Mouse (Mus musculus) embryonic facial prominence, embryonic 14.5 days (tissue): ENCODE data around the gene Gfer. TPM values are rescaled to one million over a fixed set of nuclear protein-coding genes. Genes with fewer than 3 reads are reported as not detected.

Source experiments
- ATAC-seq: fragments of 200-750 bp; cut with Nextera tagmentation; 2 replicates; pipeline ENCODE4 v1.8.0; 2017; ENCODE audit warnings: low read depth, moderate number of reproducible peaks, moderate TSS enrichment
- DNase-seq: peaks from one replicate; pipeline ENCODE4 v3.0.0-alpha.2; 2015; ENCODE audit warnings: low spot score
- H3K27ac ChIP-seq: fragments of 300-500 bp; sonication (generic); replicated peaks from 2 replicates; pipeline ENCODE4 v1.5.1; 2014; ENCODE audit warnings: low read depth, mild to moderate bottlenecking, low read length, moderate library complexity
- H3K27me3 ChIP-seq: fragments of 300-500 bp; sonication (generic); replicated peaks from 2 replicates; pipeline ENCODE4 v1.6.1; 2014; ENCODE audit warnings: low read length; ENCODE audit not compliant: control insufficient read depth, insufficient read depth
- H3K36me3 ChIP-seq: fragments of 300-500 bp; sonication (generic); 2 replicates; pipeline ENCODE4 v1.6.1; 2014; ENCODE audit warnings: low read length, mixed read lengths; ENCODE audit not compliant: control insufficient read depth, insufficient read depth
- H3K4me1 ChIP-seq: fragments of 300-500 bp; sonication (generic); 2 replicates; pipeline ENCODE4 v1.6.1; 2014; ENCODE audit warnings: antibody characterized with exemption, low read length; ENCODE audit not compliant: control insufficient read depth, insufficient read depth
- H3K4me2 ChIP-seq: fragments of 300-500 bp; sonication (generic); 2 replicates; pipeline ENCODE4 v1.6.1; 2014; ENCODE audit warnings: low read depth, mild to moderate bottlenecking, low read length, moderate library complexity, mixed read lengths
- H3K4me3 ChIP-seq: fragments of 300-500 bp; sonication (generic); 2 replicates; pipeline ENCODE4 v1.5.1; 2014; ENCODE audit warnings: low read depth, mild to moderate bottlenecking, low read length
- H3K9ac ChIP-seq: fragments of 300-500 bp; sonication (generic); 2 replicates; pipeline ENCODE4 v1.6.1; 2014; ENCODE audit warnings: low read depth, mild to moderate bottlenecking, low read length, moderate library complexity, mixed read lengths
- H3K9me3 ChIP-seq: fragments of 300-500 bp; sonication (generic); 2 replicates; pipeline ENCODE4 v1.6.1; 2016; ENCODE audit warnings: low read length; ENCODE audit not compliant: control insufficient read depth
- WGBS: fragments of 180-500 bp; shearing (Covaris S2); extraction: QIAGEN DNeasy Blood & Tissue Kit; methylation state at CpG from one replicate; pipeline ENCODE4 v1.1.7; 2014; 5-methylcytosine and 5-hydroxymethylcytosine counted together
- polyA plus RNA-seq: library from polyadenylated mRNA; unstranded; fragments of >200 nt; fragmentation: Nextera tagmentation; extraction: Ambion mirVana; gene quantifications from 2 replicates; pipeline ENCODE4 v1.2.1, GENCODE M21; 2014

Gene Gfer
- polyA plus RNA-seq, 1 experiment from 2014 or later: 41.9 TPM

DNA sequence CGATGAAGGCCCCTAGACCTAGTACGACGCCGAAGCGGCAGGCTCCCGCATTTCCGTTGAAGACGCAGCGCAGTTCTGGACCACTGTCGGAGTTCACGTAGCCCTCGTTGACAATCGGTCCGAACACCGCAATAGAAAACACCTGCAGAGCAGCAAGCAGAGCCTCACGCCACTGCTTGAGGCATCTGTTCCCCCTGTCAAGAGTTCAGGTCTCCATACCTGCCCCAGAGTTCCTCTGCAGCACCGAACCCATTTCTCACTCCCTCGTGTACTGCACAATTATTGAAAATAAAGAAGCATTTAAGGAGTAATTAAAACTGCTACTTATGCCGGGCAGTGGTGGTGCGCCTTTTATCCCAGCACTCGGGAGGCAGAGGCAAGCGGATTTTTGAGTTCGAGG is 8.4 kb downstream of the Gfer start:
- peak overlapping the region; percentile 54 for H3K4me2 ChIP-seq
- WGBS: 18% methylated on average over 23 of the region's 23 CpGs
- H3K4me1 ChIP-seq: peaks cover 9% of the 10 kb centered on the region
- H3K27ac ChIP-seq: no peak overlapping the region
- H3K27me3 ChIP-seq: peaks cover 40% of the 10 kb centered on the region
- DNase-seq (no peak), ATAC-seq (no peak)
- peaks cover 9% of the 10 kb centered on the region; the same call in 1 of the 2 replicates for H3K36me3 ChIP-seq
- peak overlapping the region; percentile 34 for H3K9ac ChIP-seq
- no peaks in the 10 kb centered on the region for H3K9me3 ChIP-seq
- H3K4me3 ChIP-seq: peak overlapping the region; percentile 32

- Histone ChIP-seq H3K4me1 (peaks cover 9% of the 10 kb centered on the region), H3K9ac (peak overlapping the region; percentile 34), H3K4me2 (peak overlapping the region; percentile 54), H3K27me3 (peaks cover 40% of the 10 kb centered on the region), H3K4me3 (peak overlapping the region; percentile 32), H3K27ac (no peak overlapping the region), H3K9me3 (no peaks in the 10 kb centered on the region), H3K36me3 (peaks cover 9% of the 10 kb centered on the region)
- 2% methylated on average over 24 of the region's 25 CpGs for WGBS
- DNase-seq: no peak
- peak; percentile 45 for ATAC-seq
Measured at GRCm38 (mm10) chr17:24687146-24687595, 8.8 kb downstream of the Gfer start.

DNA sequence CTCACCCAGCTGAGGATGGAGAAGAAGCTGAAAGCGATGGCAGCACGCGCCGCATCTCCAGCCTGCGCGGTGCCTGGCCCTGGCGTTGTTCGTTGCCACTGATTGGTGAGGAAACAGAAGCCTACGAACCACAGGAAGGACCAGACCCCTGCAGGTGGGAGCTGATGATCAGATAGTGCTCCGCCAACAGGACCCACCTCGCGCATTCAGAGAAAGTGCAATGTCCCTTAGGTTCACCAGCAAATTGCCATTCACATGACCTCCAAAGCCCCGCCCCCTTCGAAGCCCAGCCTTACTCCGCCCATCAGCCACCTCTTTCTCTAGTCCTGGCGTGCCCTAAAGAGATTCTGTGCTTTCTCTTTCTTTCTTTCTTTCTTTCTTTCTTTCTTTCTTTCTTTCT is 9.4 kb downstream of the Gfer start:
- peaks cover 9% of the 10 kb centered on the region for H3K4me1 ChIP-seq
- peaks cover 40% of the 10 kb centered on the region for H3K27me3 ChIP-seq
- peaks cover 13% of the 10 kb centered on the region for H3K36me3 ChIP-seq
- ATAC-seq: no peak
- 21% methylated on average over 15 of the region's 16 CpGs for WGBS
- 0 out of 2 replicates have a peak overlapping the region, but pooled peaks have one; percentile 5 for H3K4me3 ChIP-seq
- H3K4me2 ChIP-seq: peak overlapping the region; percentile 15; the same call in 1 of the 2 replicates
- no peaks in the 10 kb centered on the region for H3K9me3 ChIP-seq
- no peak overlapping the region for H3K27ac ChIP-seq
- DNase-seq: no peak
- H3K9ac ChIP-seq: no peak overlapping the region; the same call in 1 of the 2 replicates

- Histone ChIP-seq H3K9ac (no peak overlapping the region), H3K4me3 (no peak overlapping the region), H3K4me2 (no peak overlapping the region), H3K27me3 (no peaks in the 10 kb centered on the region), H3K9me3 (no peaks in the 10 kb centered on the region), H3K27ac (no peak overlapping the region), H3K4me1 (no peaks in the 10 kb centered on the region), H3K36me3 (peaks cover 62% of the 10 kb centered on the region)
- DNase-seq: no peak
- WGBS: 91% methylated on average over 24 of the region's 24 CpGs
- no peak for ATAC-seq
Measured at GRCm38 (mm10) chr17:24677500-24678080, 18.4 kb downstream of the Gfer start.

- H3K9ac ChIP-seq: no peak overlapping the region
- no peak for ATAC-seq
- H3K4me2 ChIP-seq: no peak overlapping the region
- no peaks in the 10 kb centered on the region for H3K27me3 ChIP-seq
- 91% methylated on average over 5 of the region's 5 CpGs for WGBS
- H3K36me3 ChIP-seq: peaks cover 55% of the 10 kb centered on the region
- no peak overlapping the region for H3K4me3 ChIP-seq
- no peak for DNase-seq
- H3K27ac ChIP-seq: no peak overlapping the region
- no peaks in the 10 kb centered on the region for H3K9me3 ChIP-seq
- peaks cover 4% of the 10 kb centered on the region; the same call in 1 of the 2 replicates for H3K4me1 ChIP-seq
Measured at GRCm38 (mm10) chr17:24676877-24677276, 19.1 kb downstream of the Gfer start.

GRCm38 (mm10) chr17:24676187-24676586 is 19.8 kb downstream of the Gfer start:
- ATAC-seq (peak; percentile 39; the same call in 1 of the 2 replicates), DNase-seq (peak; percentile 58)
- Histone ChIP-seq H3K9ac (no peak overlapping the region), H3K9me3 (no peaks in the 10 kb centered on the region), H3K27ac (no peak overlapping the region), H3K4me2 (no peak overlapping the region), H3K4me3 (no peak overlapping the region), H3K4me1 (peaks cover 11% of the 10 kb centered on the region), H3K27me3 (no peaks in the 10 kb centered on the region), H3K36me3 (peaks cover 48% of the 10 kb centered on the region)
- 62% methylated on average over 2 of the region's 2 CpGs for WGBS

GRCm38 (mm10) chr17:24674277-24674676 is 21.7 kb downstream of the Gfer start:
- ATAC-seq (no peak), DNase-seq (no peak)
- H3K4me1 ChIP-seq: peaks cover 16% of the 10 kb centered on the region
- H3K36me3 ChIP-seq: peaks cover 29% of the 10 kb centered on the region
- no peaks in the 10 kb centered on the region for H3K9me3 ChIP-seq
- H3K9ac ChIP-seq: no peak overlapping the region
- H3K4me2 ChIP-seq: no peak overlapping the region
- H3K27ac ChIP-seq: no peak overlapping the region
- 78% methylated on average over 7 of the region's 7 CpGs for WGBS
- H3K27me3 ChIP-seq: no peaks in the 10 kb centered on the region
- H3K4me3 ChIP-seq: no peak overlapping the region

DNA sequence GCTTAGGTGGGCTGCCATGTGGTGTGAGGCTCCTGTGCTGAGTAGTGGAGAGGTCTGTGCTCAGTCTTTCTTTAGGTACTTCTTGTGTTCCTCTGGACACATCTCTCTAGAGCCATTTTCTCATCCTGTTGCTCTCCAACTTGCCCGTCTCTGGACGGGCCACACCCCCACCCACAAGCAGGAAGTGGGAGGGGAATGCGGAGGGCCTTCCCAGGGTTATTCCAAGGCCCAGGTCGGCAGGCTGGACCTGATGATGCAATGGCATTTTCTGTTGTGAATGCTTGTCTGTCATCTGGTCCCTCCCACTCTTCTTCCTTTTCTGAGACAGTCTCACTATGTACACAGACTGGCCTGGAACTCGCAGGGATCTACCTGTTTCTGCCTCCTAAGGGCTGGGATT is 23.8 kb downstream of the Gfer start:
- Histone ChIP-seq H3K27me3 (no peaks in the 10 kb centered on the region), H3K27ac (no peak overlapping the region), H3K4me1 (peaks cover 21% of the 10 kb centered on the region), H3K4me2 (peak overlapping the region; percentile 24; the same call in 1 of the 2 replicates), H3K36me3 (peaks cover 8% of the 10 kb centered on the region), H3K4me3 (no peak overlapping the region), H3K9ac (peak overlapping the region; percentile 98; the same call in 1 of the 2 replicates), H3K9me3 (no peaks in the 10 kb centered on the region)
- DNase-seq: peak; percentile 39
- ATAC-seq: no peak
- 26% methylated on average over 5 of the region's 5 CpGs for WGBS

GRCm38 (mm10) chr17:24671346-24671745 is 24.6 kb downstream of the Gfer start:
- no peak for ATAC-seq
- H3K9ac ChIP-seq: peak overlapping the region; percentile 98

More at GRCm38 (mm10) chr17:24671346-24671745, 24.6 kb downstream of the Gfer start:
- H3K27me3 ChIP-seq: no peaks in the 10 kb centered on the region
- peaks cover 21% of the 10 kb centered on the region for H3K4me1 ChIP-seq
- no peak overlapping the region for H3K27ac ChIP-seq
- DNase-seq: no peak
- H3K4me3 ChIP-seq: no peak overlapping the region
- peak overlapping the region; percentile 84 for H3K4me2 ChIP-seq
- no peaks in the 10 kb centered on the region for H3K9me3 ChIP-seq
- WGBS: 55% methylated on average over 5 of the region's 5 CpGs
- no peaks in the 10 kb centered on the region for H3K36me3 ChIP-seq
